Mouse (Mus musculus) retina, postnatal 7 days (tissue): ENCODE results near the gene Lrrc46.
A peak's percentile ranks its signal among the peaks of the same experiment; 100 is the strongest.

ENCODE experiments used
- DNase-seq: peaks from one replicate; pipeline ENCODE4 v3.0.0-alpha.2; 2012; ENCODE audit warnings: low read depth, low spot score

The Lrrc46 gene

GRCm38 (mm10) chr11:97049492-97050085 lies 8.4 kb upstream of the Lrrc46 start:
- no peak for DNase-seq

GRCm38 (mm10) chr11:97048090-97048650 lies 7.0 kb upstream of the Lrrc46 start:
- no peak for DNase-seq

GRCm38 (mm10) chr11:97045861-97046260 lies 4.7 kb upstream of the Lrrc46 start:
- DNase-seq = no peak

- no peak for DNase-seq
These were observed 3.7 kb upstream of the Lrrc46 start for GRCm38 (mm10) chr11:97044902-97045301.

- DNase-seq = no peak
These were observed 746 bp downstream of the Lrrc46 start for GRCm38 (mm10) chr11:97040301-97041021.

GRCm38 (mm10) chr11:97038881-97039280 lies 2.3 kb downstream of the Lrrc46 start:
- no peak for DNase-seq

GRCm38 (mm10) chr11:97036141-97036540 lies 5.1 kb downstream of the Lrrc46 start:
- no peak for DNase-seq

- no peak for DNase-seq
These were observed 7.4 kb downstream of the Lrrc46 start for GRCm38 (mm10) chr11:97033781-97034180.

- no peak for DNase-seq
These were observed 8.7 kb downstream of the Lrrc46 start for GRCm38 (mm10) chr11:97032499-97032898.

GRCm38 (mm10) chr11:97031977-97032376 lies 9.2 kb downstream of the Lrrc46 start:
- no peak for DNase-seq

- no peak for DNase-seq
These were observed 10.8 kb downstream of the Lrrc46 start for GRCm38 (mm10) chr11:97030426-97030825.

GRCm38 (mm10) chr11:97029686-97030417 lies 11.4 kb downstream of the Lrrc46 start, which contains the start of gene Scrn2:
TSS of gene Scrn2 (plus strand) at chr11:97029938.
- DNase-seq = peak; percentile 81

GRCm38 (mm10) chr11:97025721-97026344 lies 15.4 kb downstream of the Lrrc46 start:
- peak; percentile 77 for DNase-seq

GRCm38 (mm10) chr11:97024977-97025376 lies 16.2 kb downstream of the Lrrc46 start:
- no peak for DNase-seq

- no peak for DNase-seq
These were observed 19.2 kb downstream of the Lrrc46 start for GRCm38 (mm10) chr11:97021873-97022484.

- no peak for DNase-seq
These were observed 20.0 kb downstream of the Lrrc46 start for GRCm38 (mm10) chr11:97021121-97021765.

GRCm38 (mm10) chr11:97019345-97019708 lies 21.9 kb downstream of the Lrrc46 start:
- no peak for DNase-seq

GRCm38 (mm10) chr11:97018583-97019344 lies 22.4 kb downstream of the Lrrc46 start:
- no peak for DNase-seq

GRCm38 (mm10) chr11:97017696-97018582 lies 23.3 kb downstream of the Lrrc46 start:
- no peak for DNase-seq
